Mouse (Mus musculus) T-helper 1 cell (primary cell): Measurements from ENCODE around the gene Olfr452.

Experiments
- in situ Hi-C: fragments of 300-600 bp; cut with MboI, MseI; formaldehyde crosslinking; loops from one replicate; pipeline ENCODE4 v1.15.1; 2025; ENCODE audit warnings: high pct_unique_total_duplicates

Olfr452 gene

GRCm38 (mm10) chr6:42784793-42785192 is at the start of gene Olfr452:
Olfr452 (plus strand) TSS chr6:42785093.
- in situ Hi-C loops = no loop called here

- in situ Hi-C loops = no loop called here
Measured at GRCm38 (mm10) chr6:42739071-42739470, 45.8 kb upstream of the Olfr452 start, which contains the start of gene Olfr453. Olfr453 (plus strand) TSS chr6:42739371.

DNA sequence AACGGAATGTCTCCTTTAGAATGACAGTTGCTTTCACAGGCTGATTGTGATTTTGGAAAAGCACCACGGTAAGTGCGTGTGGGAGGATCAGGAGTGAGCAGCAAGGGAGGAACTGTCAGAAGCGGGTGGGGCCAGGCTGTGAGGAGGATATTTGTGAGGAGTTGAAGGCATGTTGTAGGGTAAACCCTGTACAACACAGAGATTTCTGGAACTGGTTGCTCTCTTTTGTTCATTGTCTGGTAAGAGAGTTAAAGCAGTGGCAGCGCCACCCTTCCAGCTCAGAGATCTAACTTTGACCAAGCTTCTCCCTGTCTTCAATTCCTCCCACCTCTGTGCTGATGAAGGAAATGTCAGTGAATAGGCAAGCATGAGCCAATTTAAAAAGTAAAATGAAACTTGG is 42.6 kb upstream of the Olfr452 start:
- in situ Hi-C loops = no loop called here

DNA sequence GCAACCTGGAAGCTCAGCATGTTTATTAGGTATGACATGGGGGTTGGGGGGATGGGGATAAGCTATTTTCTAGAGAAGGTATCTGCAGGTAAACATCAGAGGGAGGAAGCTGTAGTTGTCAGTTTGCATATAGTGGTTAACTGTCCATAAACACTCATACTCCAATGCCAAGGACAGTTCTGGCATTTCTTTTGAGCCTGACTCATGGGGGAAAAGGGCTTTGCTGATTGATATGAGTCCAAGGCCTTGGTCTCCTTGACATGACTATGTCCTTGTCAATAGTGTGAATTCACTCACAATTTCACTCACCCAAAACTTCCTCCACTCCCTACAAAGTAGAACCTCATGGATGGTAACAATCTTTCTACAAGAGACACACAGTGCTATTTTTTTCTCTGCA is 37.0 kb upstream of the Olfr452 start:
- in situ Hi-C loops = no loop called here

DNA sequence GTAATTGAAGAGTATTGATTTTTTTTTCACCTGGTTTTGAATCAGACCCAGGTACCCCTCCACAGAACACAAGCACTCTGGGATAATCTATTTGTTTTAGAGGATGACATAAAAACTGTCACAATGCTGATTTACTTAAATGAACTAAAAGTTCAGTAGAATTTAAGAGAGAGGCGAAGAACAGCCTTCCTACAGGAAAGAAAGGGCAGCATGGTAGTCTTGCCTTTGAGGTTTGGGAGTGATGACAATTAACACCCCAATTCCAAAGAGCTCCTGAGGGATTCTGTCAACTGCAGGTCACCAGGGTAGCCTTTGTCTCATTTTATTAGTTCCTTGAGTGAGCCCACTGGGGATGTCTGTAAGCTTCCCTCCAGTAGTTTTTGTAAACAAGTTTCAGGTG is 28.8 kb upstream of the Olfr452 start, which contains the start of gene Olfr38:
Olfr38 (plus strand) TSS at position 301 of the 400 bp plus-strand sequence.
- in situ Hi-C loops = no loop called here

- in situ Hi-C loops = no loop called here
Measured at GRCm38 (mm10) chr6:42777066-42777465, 7.8 kb upstream of the Olfr452 start.

- in situ Hi-C loops = no loop called here
Measured at GRCm38 (mm10) chr6:42790247-42790948, 5.5 kb downstream of the Olfr452 start.

DNA sequence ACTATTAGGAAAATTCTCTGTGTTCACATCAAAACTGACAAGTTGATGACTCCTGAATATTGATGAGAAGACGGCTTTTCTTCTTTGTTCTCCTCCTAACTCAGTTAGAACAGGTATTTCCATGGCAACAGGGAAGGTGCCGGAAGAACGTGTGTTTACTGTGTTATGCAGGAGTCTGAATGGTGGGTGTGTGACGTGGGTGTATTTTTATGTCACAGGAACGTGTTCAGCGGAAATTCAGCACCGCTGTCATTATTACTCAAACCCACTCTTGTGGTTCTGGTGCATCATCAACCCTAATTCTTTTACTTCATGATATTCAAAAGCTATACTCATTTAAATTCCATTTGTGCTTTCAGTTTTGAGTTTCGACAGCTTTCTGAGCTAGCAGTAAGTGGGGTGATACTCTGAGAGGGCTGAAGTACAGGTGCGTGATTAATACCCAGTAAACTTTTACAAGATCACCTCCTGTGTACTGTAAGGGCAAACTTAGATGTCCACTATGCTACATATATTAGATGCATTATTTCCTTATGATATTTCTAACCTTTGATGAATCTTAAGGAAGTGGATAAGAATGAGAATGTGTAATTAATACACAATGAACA is 6.2 kb downstream of the Olfr452 start:
- in situ Hi-C loops = no loop called here

DNA sequence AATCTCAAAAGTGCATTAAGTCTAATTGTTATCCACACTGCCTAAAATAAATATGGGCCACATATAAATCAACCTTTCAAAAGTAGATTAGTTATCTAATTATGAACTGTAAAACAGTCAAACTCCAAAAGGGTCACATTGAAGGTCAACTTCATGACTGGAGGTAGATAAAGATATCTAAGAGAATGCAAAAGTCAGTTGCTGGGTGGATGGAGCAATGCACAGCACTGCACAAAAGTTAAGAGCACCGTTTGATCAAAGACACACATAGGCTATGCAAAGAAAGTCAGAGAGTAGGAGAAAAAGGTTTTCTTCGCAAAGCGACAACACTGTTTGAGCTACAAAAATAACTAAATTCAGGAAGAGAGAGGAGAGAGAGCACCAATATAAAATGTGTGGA is 10.1 kb downstream of the Olfr452 start:
- in situ Hi-C loops = no loop called here

- in situ Hi-C loops = no loop called here
Measured at GRCm38 (mm10) chr6:42811639-42812038, 26.7 kb downstream of the Olfr452 start, which contains the start of gene Olfr450. Olfr450 (plus strand) TSS chr6:42811939.

DNA sequence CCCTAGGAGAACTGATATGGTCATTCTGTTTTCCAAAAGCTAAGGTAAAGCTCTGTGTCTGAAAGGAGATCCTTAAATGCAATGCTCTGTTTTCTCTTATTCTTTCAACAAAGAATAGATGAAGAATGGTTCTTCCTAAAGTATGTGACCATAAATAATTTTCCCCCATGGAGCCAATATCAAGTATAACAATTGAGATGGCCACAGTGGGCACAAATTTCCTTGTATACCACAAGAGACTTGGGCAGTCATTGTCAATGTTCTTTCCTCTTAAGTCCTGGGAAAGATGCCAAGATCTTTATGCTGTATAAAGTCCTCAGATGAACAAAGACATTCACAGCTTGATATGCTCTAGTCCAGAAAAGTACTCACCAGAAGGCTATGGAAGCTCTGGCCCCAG is 49.2 kb downstream of the Olfr452 start, which contains the start of gene Olfr449:
Olfr449 (plus strand) TSS at position 301 of the 400 bp plus-strand sequence.
- in situ Hi-C loops = loop anchor here (5.0 kb wide), 1 partner anchor 53 kb away; no protein-coding TSS in a partner anchor
